Mouse (Mus musculus) liver, embryonic 11.5 days (tissue): Measurements from ENCODE around the gene Ahr. TPM values are rescaled to one million over a fixed set of nuclear protein-coding genes. Genes with fewer than 3 reads are reported as not detected.

ENCODE experiments used
- ATAC-seq: fragments of 200-750 bp; cut with Nextera tagmentation; replicated peaks from 2 replicates; pipeline ENCODE4 v1.8.0; 2017; ENCODE audit warnings: moderate number of reproducible peaks, mild to moderate bottlenecking, moderate TSS enrichment, moderate library complexity; ENCODE audit not compliant: low FRiP score
- DNase-seq: peaks from one replicate; pipeline ENCODE4 v3.0.0-alpha.2; 2017; ENCODE audit warnings: low spot score
- H3K27ac ChIP-seq: fragments of 300-500 bp; sonication (generic); 2 replicates; pipeline ENCODE4 v1.5.1; 2014; ENCODE audit warnings: mild to moderate bottlenecking, low read depth, low read length, control low read depth
- H3K27me3 ChIP-seq: fragments of 300-500 bp; sonication (generic); replicated peaks from 2 replicates; pipeline ENCODE4 v1.6.1; 2014; ENCODE audit warnings: low read length, mixed read lengths; ENCODE audit not compliant: control insufficient read depth, insufficient read depth
- H3K36me3 ChIP-seq: fragments of 300-500 bp; sonication (generic); 2 replicates; pipeline ENCODE4 v1.6.1; 2014; ENCODE audit warnings: mild to moderate bottlenecking, low read length, moderate library complexity, mixed read lengths; ENCODE audit not compliant: control insufficient read depth, insufficient read depth
- H3K4me1 ChIP-seq: fragments of 300-500 bp; sonication (generic); replicated peaks from 2 replicates; pipeline ENCODE4 v1.6.1; 2014; ENCODE audit warnings: low read length, mixed read lengths; ENCODE audit not compliant: control insufficient read depth, insufficient read depth
- H3K4me2 ChIP-seq: fragments of 300-500 bp; sonication (generic); 2 replicates; pipeline ENCODE4 v1.6.1; 2014; ENCODE audit warnings: mild to moderate bottlenecking, control low read depth, moderate library complexity
- H3K4me3 ChIP-seq: fragments of 300-500 bp; sonication (generic); 2 replicates; pipeline ENCODE4 v1.5.1; 2014; ENCODE audit warnings: low read depth, low read length, control low read depth
- H3K9ac ChIP-seq: fragments of 300-500 bp; sonication (generic); 2 replicates; pipeline ENCODE4 v1.6.1; 2014; ENCODE audit warnings: low read depth, low read length, control low read depth
- H3K9me3 ChIP-seq: fragments of 300-500 bp; sonication (generic); 2 replicates; pipeline ENCODE4 v1.6.1; 2016; ENCODE audit warnings: low read length, inconsistent platforms, mixed read lengths; ENCODE audit not compliant: control insufficient read depth
- WGBS: fragments of 180-500 bp; shearing (Covaris S2); extraction: QIAGEN DNeasy Blood & Tissue Kit; methylation state at CpG from one replicate; pipeline ENCODE4 v1.1.7; 2014; 5-methylcytosine and 5-hydroxymethylcytosine counted together
- polyA plus RNA-seq: library from polyadenylated mRNA; unstranded; fragments of >200 nt; fragmentation: Nextera tagmentation; extraction: Ambion mirVana; gene quantifications from 2 replicates; pipeline ENCODE4 v1.2.1, GENCODE M21; 2014

The Ahr gene
- polyA plus RNA-seq, 1 experiment from 2014 or later, result 3.1 TPM

GRCm38 (mm10) chr12:35480764-35481163, 54.1 kb downstream of the Ahr start:
- 58% methylated on average over 2 of the region's 2 CpGs for WGBS
- H3K36me3 ChIP-seq, result no peaks in the 10 kb centered on the region
- ATAC-seq, result no peak

DNA sequence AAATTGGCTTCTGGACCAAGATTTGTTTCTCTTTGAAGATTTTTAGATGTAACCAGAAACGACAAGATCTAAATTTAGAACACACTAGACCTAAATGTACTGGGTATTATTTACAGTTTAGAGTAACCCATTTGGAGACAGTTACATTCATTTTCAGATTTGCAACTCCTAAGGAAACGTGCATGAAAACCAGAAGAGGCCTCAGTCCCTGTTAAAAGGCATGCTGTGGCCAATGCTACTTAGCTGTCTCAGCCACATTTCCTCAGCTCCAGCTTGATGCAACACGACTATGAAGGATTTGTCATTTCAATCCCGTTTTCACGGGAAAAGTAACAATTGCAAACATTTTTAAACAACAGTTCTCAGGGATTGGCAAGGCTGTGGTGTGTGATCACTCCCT, 55.9 kb downstream of the Ahr start:
- Histone ChIP-seq H3K4me2 (no peak overlapping the region), H3K27ac (no peak overlapping the region), H3K4me3 (no peak overlapping the region), H3K9ac (no peak overlapping the region), H3K9me3 (no peaks in the 10 kb centered on the region), H3K27me3 (no peaks in the 10 kb centered on the region), H3K36me3 (no peaks in the 10 kb centered on the region), H3K4me1 (no peaks in the 10 kb centered on the region)
- ATAC-seq, result no peak
- DNase-seq, result no peak
- 84% methylated on average over 5 of the region's 5 CpGs for WGBS

More at GRCm38 (mm10) chr12:35480764-35481163, 54.1 kb downstream of the Ahr start:
- H3K9ac ChIP-seq, result no peak overlapping the region
- H3K27ac ChIP-seq, result no peak overlapping the region
- no peak for DNase-seq
- no peaks in the 10 kb centered on the region for H3K9me3 ChIP-seq
- H3K4me3 ChIP-seq, result no peak overlapping the region
- no peak overlapping the region for H3K4me2 ChIP-seq
- no peaks in the 10 kb centered on the region for H3K27me3 ChIP-seq
- H3K4me1 ChIP-seq, result no peaks in the 10 kb centered on the region

GRCm38 (mm10) chr12:35463457-35463856, 71.4 kb downstream of the Ahr start:
- no peak overlapping the region for H3K27ac ChIP-seq
- H3K9ac ChIP-seq, result no peak overlapping the region
- H3K9me3 ChIP-seq, result no peaks in the 10 kb centered on the region
- no peaks in the 10 kb centered on the region; the same call in 1 of the 2 replicates for H3K4me1 ChIP-seq
- ATAC-seq (no peak), DNase-seq (no peak)
- H3K4me3 ChIP-seq, result no peak overlapping the region
- no peak overlapping the region for H3K4me2 ChIP-seq
- no peaks in the 10 kb centered on the region for H3K36me3 ChIP-seq
- 36% methylated on average over 1 of the region's 1 CpGs for WGBS
- H3K27me3 ChIP-seq, result no peaks in the 10 kb centered on the region

DNA sequence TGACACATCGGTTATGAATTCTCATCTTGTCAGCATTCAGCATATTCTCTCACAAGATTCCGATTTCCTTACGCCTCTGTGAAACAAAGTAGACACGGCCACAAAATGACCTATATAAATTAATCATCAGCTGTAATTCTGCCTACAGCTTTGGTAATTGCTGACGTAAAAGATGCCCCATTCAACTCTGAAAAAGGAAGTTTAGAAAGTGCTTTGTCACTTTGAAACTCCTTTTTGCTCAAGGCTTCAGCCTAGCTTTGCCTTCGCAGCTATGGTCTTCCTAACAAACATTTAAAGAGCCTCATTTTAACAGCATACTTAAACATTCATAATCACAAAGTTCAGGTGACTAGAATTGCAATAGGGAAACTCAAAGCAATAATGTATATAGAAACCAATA, 72.2 kb downstream of the Ahr start:
- Histone ChIP-seq H3K4me1 (no peaks in the 10 kb centered on the region; the same call in 1 of the 2 replicates), H3K4me2 (no peak overlapping the region), H3K4me3 (no peak overlapping the region), H3K9ac (no peak overlapping the region), H3K36me3 (no peaks in the 10 kb centered on the region), H3K27me3 (no peaks in the 10 kb centered on the region), H3K9me3 (no peaks in the 10 kb centered on the region), H3K27ac (no peak overlapping the region)
- 77% methylated on average over 6 of the region's 6 CpGs for WGBS
- no peak for DNase-seq
- no peak for ATAC-seq

DNA sequence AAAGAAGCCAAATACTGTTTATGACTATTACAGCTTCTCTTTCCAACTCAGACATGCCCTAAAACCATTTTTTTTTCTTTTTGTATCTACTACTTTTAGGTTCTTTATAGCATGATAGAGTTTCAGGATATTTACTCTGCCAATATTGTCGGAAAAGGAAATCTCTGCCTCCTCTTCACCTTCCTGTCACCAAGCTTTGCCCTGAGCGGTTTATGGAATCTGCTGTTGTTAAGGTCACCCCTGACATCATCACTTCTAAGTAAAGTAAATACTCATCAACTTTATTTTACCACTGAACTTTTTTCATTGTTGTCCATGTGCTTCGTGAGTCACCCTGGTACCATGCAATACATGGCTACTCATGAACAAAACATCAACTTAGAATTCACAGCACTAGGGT, 75.2 kb downstream of the Ahr start:
- H3K4me1 ChIP-seq, result no peaks in the 10 kb centered on the region; the same call in 1 of the 2 replicates
- H3K36me3 ChIP-seq, result no peaks in the 10 kb centered on the region
- H3K4me2 ChIP-seq, result no peak overlapping the region
- H3K9me3 ChIP-seq, result no peaks in the 10 kb centered on the region
- no peak overlapping the region for H3K27ac ChIP-seq
- ATAC-seq, result no peak
- 67% methylated on average over 3 of the region's 3 CpGs for WGBS
- H3K27me3 ChIP-seq, result no peaks in the 10 kb centered on the region
- H3K9ac ChIP-seq, result no peak overlapping the region
- H3K4me3 ChIP-seq, result no peak overlapping the region
- no peak for DNase-seq
